Mouse (Mus musculus): ENCODE data around the gene Cinp. TPM values are rescaled to one million over a fixed set of nuclear protein-coding genes. Genes with fewer than 3 reads are reported as not detected.
A peak's percentile ranks its signal among the peaks of the same experiment; 100 is the strongest.

Cinp gene
- polyA plus RNA-seq, 1 experiment from 2014 or later = 88.4 TPM

- H3K27me3 ChIP-seq (ENCODE audit: low read depth, poor library complexity, severe bottlenecking) = peaks cover 14% of the 10 kb centered on the region
- peak; percentile 99 for DNase-seq (ENCODE audit: low spot score)
- H3K4me3 ChIP-seq = peak within 1 kb of the TSS; percentile 76
- no peaks in the 10 kb centered on the region for H3K9me3 ChIP-seq (replicated peaks)
- under 1% methylated on average over 71 of the region's 71 CpGs for WGBS
- no peaks in the 10 kb centered on the region for H3K36me3 ChIP-seq
- H3K4me1 ChIP-seq = peaks cover 29% of the 10 kb centered on the region
- peak within 1 kb of the TSS; percentile 73 for H3K27ac ChIP-seq
Measured at GRCm38 (mm10) chr12:110840348-110841198, 48.4 kb downstream of the Cinp start, which contains the start of gene Mok. Gene Mok (minus strand): TSS chr12:110840939.

- DNase-seq (ENCODE audit: low spot score) = no peak
- no peak overlapping the region for H3K4me3 ChIP-seq
- peaks cover 14% of the 10 kb centered on the region for H3K4me1 ChIP-seq
- WGBS = 90% methylated on average over 8 of the region's 8 CpGs
- no peaks in the 10 kb centered on the region for H3K36me3 ChIP-seq
- H3K9me3 ChIP-seq (replicated peaks) = no peaks in the 10 kb centered on the region
- H3K27ac ChIP-seq = no peak overlapping the region
- H3K27me3 ChIP-seq (ENCODE audit: low read depth, poor library complexity, severe bottlenecking) = 0 out of 2 replicates have a peak, but pooled peaks cover 7% of the 10 kb centered on the region
Measured at GRCm38 (mm10) chr12:110837850-110838249, 51.1 kb downstream of the Cinp start.

GRCm38 (mm10) chr12:110837192-110837841 lies 51.6 kb downstream of the Cinp start:
- Histone ChIP-seq H3K4me1 (peaks cover 14% of the 10 kb centered on the region), H3K4me3 (no peak overlapping the region), H3K27ac (peak overlapping the region; percentile 32; the same call in 1 of the 2 replicates), H3K36me3 (no peaks in the 10 kb centered on the region), H3K27me3 (ENCODE audit: low read depth, poor library complexity, severe bottlenecking) (0 out of 2 replicates have a peak, but pooled peaks cover 7% of the 10 kb centered on the region), H3K9me3 (replicated peaks) (no peaks in the 10 kb centered on the region)
- no peak for DNase-seq (ENCODE audit: low spot score)
- WGBS = 46% methylated on average over 5 of the region's 5 CpGs

GRCm38 (mm10) chr12:110836729-110837128 lies 52.2 kb downstream of the Cinp start:
- H3K27ac ChIP-seq = peak overlapping the region; percentile 32; the same call in 1 of the 2 replicates
- H3K36me3 ChIP-seq = no peaks in the 10 kb centered on the region
- no peaks in the 10 kb centered on the region for H3K9me3 ChIP-seq (replicated peaks)
- H3K27me3 ChIP-seq (ENCODE audit: low read depth, poor library complexity, severe bottlenecking) = 0 out of 2 replicates have a peak, but pooled peaks cover 7% of the 10 kb centered on the region
- H3K4me3 ChIP-seq = no peak overlapping the region
- H3K4me1 ChIP-seq = peaks cover 14% of the 10 kb centered on the region
- 67% methylated on average over 6 of the region's 6 CpGs for WGBS
- no peak for DNase-seq (ENCODE audit: low spot score)

GRCm38 (mm10) chr12:110835182-110835581 lies 53.8 kb downstream of the Cinp start:
- 0 out of 2 replicates have a peak, but pooled peaks cover 7% of the 10 kb centered on the region for H3K27me3 ChIP-seq (ENCODE audit: low read depth, poor library complexity, severe bottlenecking)

GRCm38 (mm10) chr12:110830293-110831024 lies 58.5 kb downstream of the Cinp start:
- DNase-seq (ENCODE audit: low spot score) = no peak
- Histone ChIP-seq H3K27me3 (ENCODE audit: low read depth, poor library complexity, severe bottlenecking) (no peaks in the 10 kb centered on the region), H3K36me3 (no peaks in the 10 kb centered on the region), H3K4me3 (no peak overlapping the region), H3K9me3 (replicated peaks) (no peaks in the 10 kb centered on the region), H3K4me1 (no peaks in the 10 kb centered on the region), H3K27ac (no peak overlapping the region)
- 82% methylated on average over 10 of the region's 11 CpGs for WGBS

More at GRCm38 (mm10) chr12:110835182-110835581, 53.8 kb downstream of the Cinp start:
- WGBS = 95% methylated on average over 3 of the region's 3 CpGs
- Histone ChIP-seq H3K4me1 (peaks cover 10% of the 10 kb centered on the region), H3K27ac (no peak overlapping the region), H3K4me3 (no peak overlapping the region), H3K9me3 (replicated peaks) (no peaks in the 10 kb centered on the region), H3K36me3 (no peaks in the 10 kb centered on the region)
- no peak for DNase-seq (ENCODE audit: low spot score)

GRCm38 (mm10) chr12:110828908-110829307 lies 60.0 kb downstream of the Cinp start:
- 98% methylated on average over 4 of the region's 4 CpGs for WGBS
- no peaks in the 10 kb centered on the region for H3K36me3 ChIP-seq

More at GRCm38 (mm10) chr12:110828908-110829307, 60.0 kb downstream of the Cinp start:
- H3K9me3 ChIP-seq (replicated peaks) = no peaks in the 10 kb centered on the region
- H3K27ac ChIP-seq = no peak overlapping the region
- H3K4me3 ChIP-seq = no peak overlapping the region
- H3K27me3 ChIP-seq (ENCODE audit: low read depth, poor library complexity, severe bottlenecking) = no peaks in the 10 kb centered on the region
- no peak for DNase-seq (ENCODE audit: low spot score)
- no peaks in the 10 kb centered on the region for H3K4me1 ChIP-seq

Other genes with a start within 250 kb of the Cinp start
- not detected in 2 replicates for gene 1700001K19Rik, start 206.5 kb downstream of the Cinp start, polyA plus RNA-seq (2016; fragmentation: Nextera tagmentation; extraction: Ambion mirVana)
- 1,005 and 1,256 TPM in 2 replicates for gene Hsp90aa1, start 186.4 kb downstream of the Cinp start, polyA plus RNA-seq (2016; fragmentation: Nextera tagmentation; extraction: Ambion mirVana)
- 24.8 and 27.0 TPM in 2 replicates for gene Wdr20, start 151.2 kb downstream of the Cinp start, polyA plus RNA-seq (2016; fragmentation: Nextera tagmentation; extraction: Ambion mirVana)
- 6.0 and 6.5 TPM in 2 replicates for gene Mok, start 48.2 kb downstream of the Cinp start, polyA plus RNA-seq (2016; fragmentation: Nextera tagmentation; extraction: Ambion mirVana)
- gene Zfp839, start 38.9 kb downstream of the Cinp start, polyA plus RNA-seq (2016; fragmentation: Nextera tagmentation; extraction: Ambion mirVana) = 3.9 and 6.2 TPM in 2 replicates
- gene Tecpr2, start 119 bp upstream of the Cinp start, polyA plus RNA-seq (2016; fragmentation: Nextera tagmentation; extraction: Ambion mirVana) = 6.0 and 6.7 TPM in 2 replicates
- gene Ankrd9, start 89.9 kb upstream of the Cinp start, polyA plus RNA-seq (2016; fragmentation: Nextera tagmentation; extraction: Ambion mirVana) = 15.2 and 17.2 TPM in 2 replicates
- 7.9 and 9.1 TPM in 2 replicates for gene Rcor1, start 150.2 kb upstream of the Cinp start, polyA plus RNA-seq (2016; fragmentation: Nextera tagmentation; extraction: Ambion mirVana)

All from limb, embryonic 10.5 days (tissue).